Mouse (Mus musculus) gastrocnemius, postnatal 10 days (tissue): ENCODE results near the gene Dvl2. TPM values are rescaled to one million over a fixed set of nuclear protein-coding genes. Genes with fewer than 3 reads are reported as not detected.
A peak's percentile ranks its signal among the peaks of the same experiment; 100 is the strongest.

Source experiments
- DNase-seq: peaks from one replicate; pipeline ENCODE4 v3.0.0; 2021; ENCODE audit warnings: mixed read lengths
- total RNA-seq, 2 experiments: library from RNA; stranded (reverse); gene quantifications; 2 replicates each; pipeline ENCODE4 v1.2.3; 2021

The Dvl2 gene
- total RNA-seq, 2 experiments from 2014 or later: 8.2 to 14.7 TPM

DNA sequence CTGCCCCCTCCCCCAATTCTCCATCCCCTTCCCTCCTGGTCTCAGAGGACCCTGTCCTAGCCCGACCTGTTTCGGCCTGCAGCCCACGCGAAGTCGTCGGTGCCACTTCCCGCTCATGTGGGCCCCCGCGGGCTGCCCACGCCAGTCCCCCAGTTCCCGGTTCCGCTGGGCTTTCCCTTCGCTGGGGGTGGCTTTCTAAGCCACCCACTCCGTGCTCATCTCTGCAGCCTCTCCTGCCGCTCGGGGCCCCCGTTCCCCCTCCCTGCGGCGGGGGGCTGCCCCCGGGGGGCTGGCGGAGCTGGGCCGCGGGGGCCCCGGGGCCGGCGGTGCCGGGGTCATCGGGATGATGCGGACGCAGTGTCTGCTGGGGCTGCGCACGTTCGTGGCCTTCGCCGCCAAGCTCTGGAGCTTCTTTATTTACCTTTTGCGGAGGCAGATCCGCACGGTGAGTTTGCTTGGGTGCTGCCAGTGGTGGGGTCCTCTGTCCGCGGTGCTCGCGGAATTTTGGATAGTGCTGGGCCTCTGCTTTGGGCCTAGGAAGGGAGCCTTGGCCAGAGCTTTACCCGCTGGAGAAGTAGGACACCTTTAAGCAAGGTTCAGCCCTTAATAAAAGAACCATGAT, 19.1 kb upstream of the Dvl2 start, which contains the start of gene Ctdnep1:
Gene Ctdnep1, plus strand, starts transcription at position 16 of the 622 bp plus-strand sequence.
- DNase-seq: no peak

GRCm38 (mm10) chr11:69982225-69982624, 18.2 kb upstream of the Dvl2 start, which contains the start of gene Elp5:
Elp5 (minus strand) TSS chr11:69982517.
- DNase-seq: no peak

GRCm38 (mm10) chr11:69982877-69983276, 17.5 kb upstream of the Dvl2 start:
- DNase-seq: peak; percentile 50

GRCm38 (mm10) chr11:69983377-69983776, 17.0 kb upstream of the Dvl2 start:
- no peak for DNase-seq

DNA sequence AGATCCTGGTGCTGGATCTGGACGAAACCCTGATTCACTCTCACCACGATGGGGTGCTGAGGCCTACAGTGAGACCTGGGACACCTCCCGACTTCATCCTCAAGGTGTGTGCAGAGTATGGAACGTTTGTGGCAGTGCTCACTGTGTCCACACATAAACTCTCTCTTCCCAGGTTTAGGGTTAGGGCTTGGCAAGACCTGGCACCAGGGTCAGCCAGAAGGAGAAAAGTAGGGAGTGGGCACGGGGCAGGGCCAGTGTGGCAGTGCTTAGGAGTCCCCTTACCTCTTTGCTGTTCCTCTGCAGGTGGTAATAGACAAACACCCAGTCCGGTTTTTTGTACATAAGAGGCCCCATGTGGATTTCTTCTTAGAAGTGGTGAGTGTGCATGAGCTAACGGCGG, 16.0 kb upstream of the Dvl2 start:
- DNase-seq: no peak

DNA sequence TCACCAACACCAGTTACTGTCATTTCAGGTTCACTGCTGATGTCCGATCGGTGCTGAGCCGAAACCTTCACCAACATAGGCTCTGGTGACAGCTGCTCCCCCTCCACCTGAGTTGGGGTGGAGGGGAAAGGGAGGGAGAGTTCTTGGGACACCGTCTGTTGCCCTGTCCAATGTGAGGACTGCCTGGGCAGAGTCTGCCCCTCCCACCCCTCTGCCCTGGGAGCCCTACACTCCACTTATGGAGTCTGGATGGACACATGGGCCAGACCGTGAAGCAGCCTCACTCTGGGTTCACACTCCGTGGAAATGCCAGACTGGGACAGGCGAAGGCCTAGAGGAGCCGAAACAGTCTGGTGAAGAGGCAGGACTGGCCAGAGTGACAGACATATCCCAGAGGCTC, 10.4 kb upstream of the Dvl2 start:
- no peak for DNase-seq

- DNase-seq: peak; percentile 94
These were observed 9.3 kb upstream of the Dvl2 start, which contains the start of gene Gabarap for GRCm38 (mm10) chr11:69990850-69991691. Gabarap (plus strand) TSS chr11:69991143.

DNA sequence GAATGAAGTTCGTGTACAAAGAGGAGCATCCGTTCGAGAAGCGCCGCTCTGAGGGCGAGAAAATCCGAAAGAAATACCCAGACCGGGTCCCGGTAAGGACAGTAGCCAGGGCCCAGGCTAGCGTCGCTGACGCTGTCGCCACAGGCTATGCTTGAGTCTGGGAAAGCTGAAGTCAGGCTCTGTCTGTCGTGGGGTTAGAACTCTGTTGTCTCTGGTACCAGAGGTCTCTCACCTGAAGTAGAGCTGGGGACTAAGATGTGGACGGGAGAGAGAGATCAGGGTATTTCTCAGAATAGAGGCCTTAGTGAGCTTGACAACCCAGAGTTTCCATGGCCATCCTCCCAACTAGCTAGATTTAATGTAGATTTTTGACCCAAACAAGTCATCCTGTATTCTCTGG, 8.7 kb upstream of the Dvl2 start:
- DNase-seq: no peak

GRCm38 (mm10) chr11:69992396-69992795, 8.0 kb upstream of the Dvl2 start:
- no peak for DNase-seq

DNA sequence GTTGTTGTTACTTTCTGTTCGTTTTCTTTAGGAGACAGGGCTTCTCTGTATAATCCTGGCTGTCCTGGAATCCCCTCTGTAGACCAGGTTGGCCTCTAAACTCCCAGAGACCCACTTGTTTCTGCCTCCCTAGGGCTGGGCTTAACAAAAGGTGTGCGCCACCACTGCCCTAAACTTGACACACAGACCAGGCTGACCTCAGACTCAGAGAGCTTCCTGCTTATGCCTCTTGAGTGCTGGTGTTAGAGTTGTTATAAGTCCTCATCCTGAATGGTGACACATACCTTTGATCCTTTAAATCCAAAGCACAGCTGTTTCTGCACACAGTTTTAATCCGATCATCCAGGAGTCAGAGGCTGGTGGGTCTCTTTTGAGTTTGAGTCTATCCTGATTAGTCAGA, 7.5 kb upstream of the Dvl2 start:
- DNase-seq: no peak

DNA sequence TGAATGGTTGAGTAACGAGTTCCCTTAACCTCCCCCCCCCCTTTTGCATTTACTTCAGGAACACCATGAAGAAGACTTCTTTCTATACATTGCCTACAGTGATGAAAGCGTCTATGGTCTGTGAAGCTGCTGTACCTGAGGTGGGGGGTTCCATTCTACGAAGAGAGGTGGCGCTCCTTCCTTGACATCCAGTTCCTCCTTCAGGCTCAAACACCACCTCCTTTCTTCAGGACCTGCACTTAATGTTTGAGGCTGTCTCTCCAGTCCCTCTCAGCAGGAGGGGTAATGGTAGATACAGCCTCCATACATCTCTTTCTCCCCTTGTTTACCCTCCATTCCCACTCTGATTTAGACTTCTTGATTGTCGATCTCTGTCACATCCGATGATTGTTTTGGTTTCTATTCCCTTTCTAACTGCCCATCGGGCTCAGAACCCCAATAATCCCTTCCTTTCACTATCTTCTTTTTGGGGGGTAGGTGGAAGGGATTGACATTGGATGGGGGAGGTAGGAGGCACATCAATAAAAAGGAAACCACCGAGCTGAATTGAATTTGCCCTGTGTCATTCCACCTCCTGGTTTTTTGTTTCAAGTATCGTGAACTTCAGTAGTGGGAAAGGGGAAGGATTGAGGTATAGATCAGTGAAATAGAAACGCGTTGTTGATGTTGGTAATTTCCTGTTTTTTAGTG, 5.8 kb upstream of the Dvl2 start:
- DNase-seq: no peak

DNA sequence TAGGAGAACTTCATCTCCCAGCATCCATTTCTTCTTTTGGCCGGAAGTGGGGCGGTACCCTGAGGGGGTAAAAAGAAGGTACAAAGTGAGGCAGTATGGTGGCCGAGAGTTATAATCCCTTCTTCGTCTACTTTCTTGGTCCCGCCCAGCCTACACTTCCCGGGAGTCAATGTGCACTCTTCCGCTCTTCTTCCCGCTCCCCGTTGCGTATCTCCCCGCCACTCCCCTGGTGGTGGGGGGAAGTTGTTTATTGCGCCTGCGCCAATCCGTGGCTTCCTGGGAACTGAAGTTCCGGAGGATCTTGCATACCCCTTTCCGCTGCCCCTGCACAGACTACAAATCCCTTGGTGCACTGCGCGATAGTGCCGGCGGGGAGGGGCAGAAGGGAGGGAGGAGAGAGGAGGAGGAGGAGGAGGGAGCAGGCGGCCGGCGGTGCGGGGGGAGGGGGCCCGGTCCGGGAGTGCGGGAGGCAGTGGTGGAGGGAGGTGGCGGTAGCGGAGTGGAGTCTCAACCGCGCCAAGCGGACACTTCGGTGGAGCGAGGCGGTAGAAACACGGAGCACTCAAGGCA, 4.9 kb upstream of the Dvl2 start, which contains the start of gene Phf23:
Gene Phf23, plus strand, starts transcription at position 387 of the 570 bp plus-strand sequence.
- DNase-seq: peak; percentile 93

DNA sequence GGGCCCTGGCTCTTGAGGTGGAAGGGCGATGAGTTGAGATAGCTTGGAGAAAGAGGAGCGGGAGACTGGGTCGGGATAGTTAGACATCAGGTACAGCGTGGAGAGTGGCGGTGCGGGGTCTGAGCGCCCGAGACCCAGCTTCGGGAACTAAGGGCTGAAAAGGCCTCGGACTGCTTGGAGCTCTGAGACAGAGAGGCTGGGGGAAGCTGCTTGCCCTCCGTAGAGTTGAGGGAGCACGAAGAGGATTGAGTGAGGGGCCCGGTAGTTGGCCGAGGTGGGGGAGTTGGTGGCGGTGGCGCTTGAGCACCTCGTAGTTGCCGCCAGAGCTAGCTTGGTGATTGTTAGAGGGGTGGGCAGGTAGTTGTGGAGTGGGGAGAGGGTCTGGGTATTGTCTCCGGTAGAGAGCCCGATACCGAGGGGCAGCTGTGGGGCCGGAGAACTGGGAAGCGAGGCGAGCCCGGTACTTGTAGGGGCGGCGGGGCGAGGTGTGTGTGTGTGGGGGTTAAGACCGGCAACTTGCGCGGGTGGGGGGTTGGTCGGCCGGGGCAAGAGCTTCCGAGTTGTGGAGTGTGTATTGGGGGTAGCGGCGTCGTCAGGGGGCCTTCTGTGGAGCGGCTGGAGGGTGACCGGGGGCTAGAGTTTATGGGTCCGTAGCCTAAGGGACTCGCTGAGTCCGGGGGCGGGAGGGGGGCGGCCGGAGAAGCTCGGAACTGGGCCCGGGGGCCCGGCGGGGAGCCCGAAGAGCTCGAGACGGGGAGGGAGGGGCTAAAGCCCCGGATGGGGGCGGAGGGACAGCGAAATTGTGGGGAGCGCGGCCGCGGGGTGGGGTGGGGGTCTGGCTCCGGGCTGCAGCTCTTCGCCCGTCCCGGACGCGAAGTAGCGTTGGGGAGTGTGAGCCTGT, 4.0 kb upstream of the Dvl2 start:
- peak; percentile 73 for DNase-seq

DNA sequence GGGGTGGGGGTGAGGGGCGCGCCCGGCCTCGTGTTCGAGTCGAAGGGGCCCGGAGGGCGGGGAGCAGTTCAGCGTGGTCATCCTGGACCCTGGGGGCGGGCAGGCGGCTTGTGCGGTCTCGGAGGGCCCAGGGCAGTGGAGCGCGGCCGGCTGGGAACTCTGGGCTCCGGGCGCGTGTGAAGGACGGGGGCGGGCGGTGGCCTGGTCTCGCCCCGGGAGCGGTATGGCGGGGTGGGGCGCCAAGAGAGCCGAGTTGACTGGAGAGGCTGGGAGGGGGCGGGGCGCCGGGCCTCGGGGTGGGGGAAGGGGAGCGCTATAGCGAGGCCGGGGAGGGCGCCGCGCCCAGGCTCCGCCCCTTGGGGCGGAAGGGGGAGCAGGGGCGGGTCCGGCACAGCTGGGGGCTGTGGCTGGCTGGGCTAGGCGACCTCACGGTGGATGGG, 3.3 kb upstream of the Dvl2 start:
- peak; percentile 94 for DNase-seq

DNA sequence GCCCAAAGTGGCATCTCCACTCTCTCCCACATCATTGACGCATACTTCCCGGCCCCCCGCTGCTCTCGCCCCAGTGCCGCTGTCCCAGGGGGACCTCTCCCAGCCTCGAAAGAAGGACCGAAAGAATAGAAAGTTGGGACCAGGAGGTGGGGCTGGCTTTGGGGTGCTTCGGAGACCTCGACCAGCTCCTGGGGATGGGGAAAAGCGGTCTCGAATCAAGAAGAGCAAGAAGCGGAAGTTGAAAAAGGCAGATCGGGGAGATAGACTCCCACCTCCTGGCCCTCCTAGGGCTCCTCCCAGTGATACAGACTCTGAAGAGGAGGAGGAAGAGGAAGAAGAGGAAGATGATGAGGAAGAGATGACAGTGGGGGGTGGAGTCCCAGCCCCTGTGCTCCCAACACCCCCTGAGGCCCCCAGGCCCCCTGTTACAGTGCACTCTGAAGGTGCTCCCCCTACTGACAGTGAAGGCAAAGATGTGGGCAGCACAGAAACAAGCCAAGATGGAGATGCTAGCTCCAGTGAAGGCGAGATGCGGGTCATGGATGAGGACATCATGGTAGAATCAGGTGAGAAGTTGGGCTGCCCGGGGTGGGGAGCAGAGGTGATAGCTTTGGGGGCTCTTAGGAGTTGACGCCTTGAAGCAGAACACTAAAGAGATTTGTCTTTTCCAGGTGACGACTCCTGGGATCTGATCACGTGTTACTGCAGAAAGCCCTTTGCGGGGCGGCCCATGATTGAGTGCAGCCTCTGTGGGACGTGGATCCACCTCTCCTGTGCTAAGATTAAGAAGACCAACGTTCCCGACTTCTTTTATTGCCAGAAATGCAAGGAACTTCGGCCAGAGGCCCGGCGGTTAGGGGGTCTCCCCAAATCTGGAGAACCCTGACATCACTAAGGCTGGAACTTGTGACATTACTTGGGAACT, 1.6 kb upstream of the Dvl2 start:
- DNase-seq: no peak

DNA sequence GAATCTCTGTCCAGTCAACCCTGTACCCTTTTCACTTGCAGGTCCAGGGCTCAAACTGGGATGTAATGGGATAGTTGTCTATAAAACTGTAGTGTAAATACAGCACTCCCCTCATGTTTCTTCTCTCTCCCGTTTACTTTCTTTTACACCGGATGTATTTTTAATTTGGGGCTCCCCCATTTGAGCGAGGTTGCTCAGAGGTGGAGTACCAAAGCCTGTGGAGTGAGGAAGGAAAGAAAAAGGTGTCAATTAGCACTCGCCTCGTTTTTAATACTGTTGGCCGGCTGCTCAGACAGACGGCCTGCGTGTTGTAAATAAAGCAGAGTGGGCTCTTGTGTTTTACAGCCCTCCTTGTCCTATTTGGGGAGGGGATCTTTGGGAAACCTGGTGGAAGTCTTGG, 729 bp upstream of the Dvl2 start:
- no peak for DNase-seq

DNA sequence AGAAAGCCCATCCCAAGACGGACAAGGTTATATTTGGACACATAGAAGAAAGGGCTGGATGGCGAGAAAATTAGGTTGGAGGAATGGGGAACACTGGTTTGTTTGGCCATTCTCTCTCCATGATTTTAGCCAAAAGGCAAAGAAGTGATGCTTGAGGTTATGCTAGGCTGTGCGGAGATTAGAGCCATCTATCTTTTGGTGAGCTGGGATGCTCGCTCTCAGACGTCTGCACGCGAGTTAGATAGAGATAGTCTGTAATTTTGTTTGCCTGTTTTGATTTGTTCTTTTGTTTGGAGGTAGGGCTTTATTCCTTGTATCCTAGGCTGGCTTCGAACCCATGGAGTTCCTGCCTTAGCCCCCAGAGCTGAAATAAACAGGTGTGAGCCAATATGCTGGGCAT, 764 bp downstream of the Dvl2 start:
- DNase-seq: no peak

DNA sequence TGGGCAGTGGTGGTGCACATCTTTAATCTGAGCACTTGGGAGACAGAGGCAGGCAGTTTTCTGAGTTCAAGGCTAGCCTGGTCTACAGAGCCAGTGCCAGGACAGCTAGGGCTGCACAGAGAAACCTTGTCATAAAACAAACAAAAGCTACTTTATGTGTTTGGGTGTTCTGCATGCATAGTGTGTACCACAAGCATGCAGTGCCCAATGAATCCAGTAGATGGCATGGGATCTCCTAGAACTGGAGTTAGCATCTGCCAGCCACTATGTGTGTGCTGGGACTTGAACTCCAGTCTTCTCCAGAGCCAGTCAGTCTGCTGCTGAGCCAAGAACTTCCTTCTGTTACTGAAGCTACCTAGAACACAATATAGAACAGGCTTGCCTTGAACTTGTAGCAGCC, 1.5 kb downstream of the Dvl2 start:
- no peak for DNase-seq

DNA sequence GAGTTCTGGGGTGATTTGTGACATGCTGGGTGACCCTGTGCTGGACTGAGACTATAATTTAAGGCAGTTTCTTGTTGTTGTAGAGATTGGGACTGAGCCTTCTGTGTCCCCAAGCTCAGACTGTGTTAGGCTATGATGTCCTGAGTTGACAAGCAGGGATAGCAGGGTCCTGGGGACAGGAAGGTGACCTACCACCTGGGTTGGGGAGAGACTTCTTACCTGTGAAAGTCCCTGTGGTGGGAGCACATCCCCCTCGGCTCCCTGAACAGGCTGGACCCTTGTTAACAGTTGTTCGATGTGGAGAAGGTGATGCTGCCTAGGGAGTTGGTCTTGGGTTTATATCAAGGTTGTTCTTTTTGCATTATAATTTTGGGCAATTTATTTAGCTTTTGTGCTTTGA, 2.1 kb downstream of the Dvl2 start:
- no peak for DNase-seq

- DNase-seq: no peak
These were observed 5.1 kb downstream of the Dvl2 start for GRCm38 (mm10) chr11:70005521-70005920.
